Mouse (Mus musculus): Measurements from ENCODE around the gene Slc35f1.

DNA sequence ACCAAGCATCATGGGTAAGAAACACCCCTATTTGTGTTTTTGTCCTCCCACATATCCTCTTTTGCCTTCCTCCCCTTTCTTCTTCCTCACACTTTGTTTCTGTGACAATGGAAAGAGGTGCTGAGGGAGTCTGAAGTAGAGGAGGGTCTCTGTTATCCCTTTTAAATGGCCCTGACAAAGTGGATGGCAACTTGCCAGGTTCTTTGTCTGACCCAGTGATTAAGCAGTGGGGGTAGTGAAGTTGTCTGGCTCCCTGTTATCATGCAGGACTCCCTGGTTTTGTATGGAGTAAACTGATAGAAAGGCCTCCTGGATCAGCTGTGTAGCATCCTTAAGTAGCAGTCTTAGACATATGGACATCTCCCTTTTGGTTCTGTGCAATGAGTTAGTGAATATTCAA lies 19.1 kb upstream of the Slc35f1 start:
- no peak for TF ChIP-seq CTCF (IDR thresholded peaks at IDR 0.05; ENCODE audit: control insufficient read depth, insufficient read depth, insufficient read length)
- TF ChIP-seq USF1 (IDR thresholded peaks at IDR 0.05; ENCODE audit: low read depth), result no peak
- no peak for TF ChIP-seq MYOD1 (IDR thresholded peaks at IDR 0.05; ENCODE audit: control insufficient read depth, insufficient read length, low read depth)
- TF ChIP-seq MAX (IDR thresholded peaks at IDR 0.05), result no peak
